Mouse (Mus musculus): ENCODE data around the gene Ppp1r14a. TPM values are rescaled to one million over a fixed set of nuclear protein-coding genes. Genes with fewer than 3 reads are reported as not detected.

Ppp1r14a gene
- polyA plus RNA-seq, 1 experiment from 2014 or later: 1.8 TPM

DNA sequence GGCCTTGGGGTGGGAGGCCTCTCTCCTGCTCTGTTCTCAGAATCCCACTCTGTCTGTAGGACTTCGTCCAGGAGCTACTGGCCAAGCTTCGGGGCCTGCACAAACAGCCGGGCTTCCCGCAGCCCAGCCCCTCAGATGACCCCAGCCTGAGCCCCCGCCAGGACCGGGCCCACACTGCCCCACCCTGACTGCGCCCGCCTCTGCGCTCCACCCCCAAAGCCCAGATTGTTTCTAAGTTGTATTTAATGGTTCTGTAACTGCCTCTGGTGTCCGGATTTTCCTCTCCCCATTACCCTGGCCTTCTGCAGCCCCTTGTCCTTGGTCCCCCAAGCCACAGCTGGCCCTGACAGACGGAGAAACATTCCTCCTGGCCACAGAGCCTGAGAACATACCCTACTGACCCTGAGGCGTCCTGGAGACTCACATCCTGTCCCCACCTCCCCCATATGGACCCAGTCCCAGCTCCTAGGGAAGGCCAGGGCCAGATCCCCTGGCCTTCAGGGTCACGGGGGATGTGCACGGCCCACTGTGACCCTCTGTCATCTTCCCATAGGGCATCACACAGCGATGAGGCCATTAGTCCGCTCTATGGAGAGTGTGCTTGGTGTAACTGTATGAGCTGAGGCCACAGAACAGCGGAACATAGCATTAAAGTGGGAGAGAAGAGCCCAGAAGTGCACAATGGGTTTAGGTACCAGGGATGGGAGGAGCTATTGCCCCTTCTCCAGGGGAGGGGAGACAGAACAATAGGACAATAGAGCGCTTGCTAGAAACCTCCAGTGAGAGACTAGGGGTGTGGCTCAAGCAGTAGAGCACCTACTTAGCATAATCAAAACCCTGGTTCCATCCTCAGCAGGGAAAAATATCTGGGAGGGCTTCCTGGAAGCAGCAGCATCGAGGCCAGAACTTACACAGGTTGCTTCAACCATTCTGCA, 4.3 kb downstream of the Ppp1r14a start:
- no peaks in the 10 kb centered on the region for H3K9me3 ChIP-seq (ENCODE audit: control insufficient read depth, low read length)
- H3K27me3 ChIP-seq (ENCODE audit: control insufficient read depth, insufficient read depth, low read length): no peaks in the 10 kb centered on the region
- ATAC-seq (ENCODE audit: low read depth): no peak
- H3K36me3 ChIP-seq (ENCODE audit: control insufficient read depth, insufficient read depth, low read length): no peaks in the 10 kb centered on the region
- peaks cover 6% of the 10 kb centered on the region; the same call in 1 of the 2 replicates for H3K4me1 ChIP-seq (ENCODE audit: control insufficient read depth, insufficient read depth, low read length)
- H3K9ac ChIP-seq (replicated peaks; ENCODE audit: low read depth, low read length): no peak overlapping the region; the same call in 1 of the 2 replicates
- no peak overlapping the region for H3K4me2 ChIP-seq (ENCODE audit: low read depth, low read length)
- WGBS: 14% methylated on average over 19 of the region's 19 CpGs
- H3K27ac ChIP-seq (ENCODE audit: low read depth, low read length): peak overlapping the region; percentile 2
- H3K4me3 ChIP-seq (ENCODE audit: low read depth, low read length): no peak overlapping the region

DNA sequence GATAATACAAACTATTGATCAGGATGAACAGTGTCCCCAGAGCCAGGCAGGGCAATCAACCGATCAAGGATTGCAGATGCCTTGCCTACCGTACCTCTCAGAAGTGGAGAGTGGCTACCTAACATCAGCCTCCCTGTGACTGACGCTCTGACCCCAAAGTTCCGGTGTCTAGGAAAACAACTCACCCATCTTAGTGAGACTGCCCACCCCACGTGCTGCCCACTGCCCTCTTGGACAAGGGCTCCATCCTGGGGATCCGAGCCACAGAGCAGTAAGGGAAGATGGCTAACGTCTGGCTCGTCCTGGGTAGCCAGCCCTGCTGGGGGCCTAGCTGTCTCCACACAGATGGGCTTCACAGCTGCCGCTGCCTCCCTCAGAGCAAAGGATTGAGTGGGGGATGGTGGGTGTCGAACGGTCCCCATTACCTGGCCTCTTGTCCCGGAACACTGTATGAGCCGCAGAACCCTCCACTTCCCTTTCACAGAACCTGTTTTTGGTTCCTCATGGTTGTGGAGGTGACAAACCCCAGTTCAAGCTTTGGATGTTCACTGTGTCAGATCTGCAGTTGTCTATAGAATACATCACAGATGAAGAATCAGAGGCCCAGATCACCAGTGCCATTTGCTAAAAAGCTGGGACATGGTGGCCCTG, 5.1 kb downstream of the Ppp1r14a start:
- 55% methylated on average over 13 of the region's 13 CpGs for WGBS

DNA sequence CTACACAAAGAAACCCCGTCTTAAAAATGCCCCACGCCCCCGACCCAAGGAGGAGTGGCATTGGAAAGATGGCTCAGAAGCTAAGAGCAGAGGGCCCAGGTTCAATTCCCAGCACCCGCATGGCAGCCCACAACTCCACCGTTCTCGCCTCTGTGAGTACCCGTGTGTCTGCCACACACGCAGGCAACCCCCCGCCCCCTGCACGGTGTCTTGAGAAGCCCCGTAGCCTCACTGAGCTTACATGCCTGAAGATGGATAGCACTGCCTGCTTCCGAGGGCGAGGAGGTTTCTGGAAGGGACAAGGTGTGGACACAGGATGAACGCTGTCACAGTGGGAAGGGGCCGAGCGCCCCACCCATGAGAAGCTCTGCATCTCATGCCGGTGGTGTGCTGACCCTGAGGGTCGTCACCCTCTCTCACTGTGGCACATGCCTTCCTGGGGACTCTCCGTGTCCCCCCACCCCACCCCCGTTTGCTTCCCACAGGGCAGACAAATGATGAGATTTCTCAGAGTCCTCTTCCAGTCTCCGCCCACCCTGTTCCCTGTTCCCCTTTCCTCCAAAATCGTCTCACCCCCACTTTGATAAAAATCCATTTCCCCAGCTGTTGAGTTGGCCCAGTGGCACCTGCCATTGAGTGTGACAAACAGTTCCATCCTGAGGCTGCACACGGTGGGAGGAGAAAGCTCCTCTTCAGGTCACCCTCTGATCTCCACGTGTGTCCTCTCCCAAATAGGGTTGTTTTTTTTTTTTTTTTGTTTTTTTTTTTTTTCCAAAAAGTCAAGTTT, 6.9 kb downstream of the Ppp1r14a start:
- Histone ChIP-seq H3K27me3 (ENCODE audit: control insufficient read depth, insufficient read depth, low read length) (no peaks in the 10 kb centered on the region), H3K36me3 (ENCODE audit: control insufficient read depth, insufficient read depth, low read length) (no peaks in the 10 kb centered on the region), H3K9me3 (ENCODE audit: control insufficient read depth, low read length) (no peaks in the 10 kb centered on the region), H3K4me2 (ENCODE audit: low read depth, low read length) (no peak overlapping the region), H3K27ac (ENCODE audit: low read depth, low read length) (no peak overlapping the region), H3K4me1 (ENCODE audit: control insufficient read depth, insufficient read depth, low read length) (peaks cover 6% of the 10 kb centered on the region; the same call in 1 of the 2 replicates), H3K4me3 (ENCODE audit: low read depth, low read length) (no peak overlapping the region), H3K9ac (replicated peaks; ENCODE audit: low read depth, low read length) (no peak overlapping the region)
- ATAC-seq (ENCODE audit: low read depth): no peak
- WGBS: 80% methylated on average over 24 of the region's 24 CpGs

More for the DNA sequence above, 5.1 kb downstream of the Ppp1r14a start:
- no peak overlapping the region for H3K4me2 ChIP-seq (ENCODE audit: low read depth, low read length)
- no peaks in the 10 kb centered on the region for H3K36me3 ChIP-seq (ENCODE audit: control insufficient read depth, insufficient read depth, low read length)
- no peaks in the 10 kb centered on the region for H3K27me3 ChIP-seq (ENCODE audit: control insufficient read depth, insufficient read depth, low read length)
- no peak for ATAC-seq (ENCODE audit: low read depth)
- no peaks in the 10 kb centered on the region for H3K9me3 ChIP-seq (ENCODE audit: control insufficient read depth, low read length)
- no peak overlapping the region for H3K9ac ChIP-seq (replicated peaks; ENCODE audit: low read depth, low read length)
- no peak overlapping the region for H3K27ac ChIP-seq (ENCODE audit: low read depth, low read length)
- peaks cover 6% of the 10 kb centered on the region; the same call in 1 of the 2 replicates for H3K4me1 ChIP-seq (ENCODE audit: control insufficient read depth, insufficient read depth, low read length)
- H3K4me3 ChIP-seq (ENCODE audit: low read depth, low read length): no peak overlapping the region

DNA sequence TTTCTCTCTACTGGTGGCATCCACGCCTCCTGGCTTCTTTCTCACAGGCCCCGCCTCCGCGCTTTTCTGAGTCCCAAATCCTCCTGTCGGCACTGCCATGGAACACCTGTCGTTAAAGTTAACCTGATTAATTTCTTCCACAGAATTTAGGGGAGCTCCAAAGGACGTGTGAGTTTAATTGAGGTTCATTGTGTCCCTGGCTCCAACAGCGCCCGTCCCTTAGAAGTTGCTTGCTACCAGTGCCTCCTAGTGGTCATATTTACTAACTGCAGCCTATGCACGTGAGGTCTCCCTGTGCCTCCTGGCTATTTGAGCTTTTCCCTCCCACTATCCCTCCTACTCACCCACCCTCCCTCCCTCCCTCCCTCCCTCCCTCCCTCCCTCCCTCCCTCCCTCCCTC, 7.9 kb downstream of the Ppp1r14a start:
- H3K27ac ChIP-seq (ENCODE audit: low read depth, low read length): no peak overlapping the region
- H3K27me3 ChIP-seq (ENCODE audit: control insufficient read depth, insufficient read depth, low read length): no peaks in the 10 kb centered on the region
- WGBS: 10% methylated on average over 10 of the region's 10 CpGs
- no peaks in the 10 kb centered on the region for H3K9me3 ChIP-seq (ENCODE audit: control insufficient read depth, low read length)
- H3K36me3 ChIP-seq (ENCODE audit: control insufficient read depth, insufficient read depth, low read length): no peaks in the 10 kb centered on the region
- H3K9ac ChIP-seq (replicated peaks; ENCODE audit: low read depth, low read length): no peak overlapping the region
- ATAC-seq (ENCODE audit: low read depth): no peak
- no peak overlapping the region for H3K4me2 ChIP-seq (ENCODE audit: low read depth, low read length)
- H3K4me3 ChIP-seq (ENCODE audit: low read depth, low read length): no peak overlapping the region
- H3K4me1 ChIP-seq (ENCODE audit: control insufficient read depth, insufficient read depth, low read length): peaks cover 6% of the 10 kb centered on the region; the same call in 1 of the 2 replicates

DNA sequence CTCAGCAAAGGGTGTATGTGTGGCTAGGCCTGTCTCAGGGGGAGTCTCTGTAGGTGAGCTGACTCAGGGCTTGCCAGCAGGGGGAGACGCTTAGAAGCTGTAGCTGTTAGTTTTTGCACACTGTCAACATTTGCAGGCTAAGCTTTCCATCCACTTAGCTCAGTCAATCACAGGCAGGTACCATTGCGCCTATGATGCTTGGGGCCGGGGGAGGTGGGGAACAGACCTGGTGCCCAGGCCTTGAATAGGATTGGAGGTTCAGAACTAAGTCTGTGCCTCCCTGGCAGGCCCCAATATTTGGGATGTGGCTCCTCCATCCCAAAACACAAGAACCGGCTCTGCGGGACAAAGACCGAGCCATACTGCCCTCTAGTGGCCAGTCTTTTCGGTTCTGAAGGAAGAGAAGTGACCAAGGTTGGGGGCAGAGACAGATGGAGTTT, 12.0 kb downstream of the Ppp1r14a start:
- 2% methylated on average over 7 of the region's 7 CpGs for WGBS
- Histone ChIP-seq H3K9ac (replicated peaks; ENCODE audit: low read depth, low read length) (no peak overlapping the region), H3K4me2 (ENCODE audit: low read depth, low read length) (0 out of 2 replicates have a peak overlapping the region, but pooled peaks have one; percentile 22), H3K9me3 (ENCODE audit: control insufficient read depth, low read length) (no peaks in the 10 kb centered on the region), H3K27ac (ENCODE audit: low read depth, low read length) (no peak overlapping the region; the same call in 1 of the 2 replicates), H3K4me3 (ENCODE audit: low read depth, low read length) (no peak overlapping the region), H3K4me1 (ENCODE audit: control insufficient read depth, insufficient read depth, low read length) (peaks cover 13% of the 10 kb centered on the region), H3K36me3 (ENCODE audit: control insufficient read depth, insufficient read depth, low read length) (no peaks in the 10 kb centered on the region), H3K27me3 (ENCODE audit: control insufficient read depth, insufficient read depth, low read length) (no peaks in the 10 kb centered on the region)
- no peak for ATAC-seq (ENCODE audit: low read depth)

DNA sequence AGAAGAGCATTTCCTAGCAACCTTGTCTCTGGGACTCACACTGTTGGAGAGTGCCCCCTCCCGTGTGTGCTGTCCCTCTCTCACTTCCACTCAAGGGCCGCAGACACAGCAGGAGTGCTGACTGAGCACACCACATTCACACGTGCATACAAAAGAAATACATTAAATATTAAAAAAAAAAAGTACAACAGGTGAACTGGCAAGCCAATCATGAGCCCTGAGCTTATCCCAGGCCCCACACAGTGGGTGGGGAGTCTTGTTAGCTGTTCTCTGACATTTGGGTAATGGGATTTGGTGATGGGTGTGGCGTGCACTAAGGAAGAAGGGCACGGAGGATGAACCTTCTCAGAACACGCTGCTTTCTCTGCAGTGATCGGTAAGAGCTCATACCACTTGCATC, 13.5 kb downstream of the Ppp1r14a start:
- Histone ChIP-seq H3K4me1 (ENCODE audit: control insufficient read depth, insufficient read depth, low read length) (peaks cover 26% of the 10 kb centered on the region), H3K4me3 (ENCODE audit: low read depth, low read length) (no peak overlapping the region), H3K27me3 (ENCODE audit: control insufficient read depth, insufficient read depth, low read length) (no peaks in the 10 kb centered on the region), H3K9me3 (ENCODE audit: control insufficient read depth, low read length) (no peaks in the 10 kb centered on the region), H3K4me2 (ENCODE audit: low read depth, low read length) (no peak overlapping the region), H3K36me3 (ENCODE audit: control insufficient read depth, insufficient read depth, low read length) (no peaks in the 10 kb centered on the region), H3K27ac (ENCODE audit: low read depth, low read length) (no peak overlapping the region), H3K9ac (replicated peaks; ENCODE audit: low read depth, low read length) (no peak overlapping the region)
- WGBS: 71% methylated on average over 7 of the region's 7 CpGs
- ATAC-seq (ENCODE audit: low read depth): no peak

DNA sequence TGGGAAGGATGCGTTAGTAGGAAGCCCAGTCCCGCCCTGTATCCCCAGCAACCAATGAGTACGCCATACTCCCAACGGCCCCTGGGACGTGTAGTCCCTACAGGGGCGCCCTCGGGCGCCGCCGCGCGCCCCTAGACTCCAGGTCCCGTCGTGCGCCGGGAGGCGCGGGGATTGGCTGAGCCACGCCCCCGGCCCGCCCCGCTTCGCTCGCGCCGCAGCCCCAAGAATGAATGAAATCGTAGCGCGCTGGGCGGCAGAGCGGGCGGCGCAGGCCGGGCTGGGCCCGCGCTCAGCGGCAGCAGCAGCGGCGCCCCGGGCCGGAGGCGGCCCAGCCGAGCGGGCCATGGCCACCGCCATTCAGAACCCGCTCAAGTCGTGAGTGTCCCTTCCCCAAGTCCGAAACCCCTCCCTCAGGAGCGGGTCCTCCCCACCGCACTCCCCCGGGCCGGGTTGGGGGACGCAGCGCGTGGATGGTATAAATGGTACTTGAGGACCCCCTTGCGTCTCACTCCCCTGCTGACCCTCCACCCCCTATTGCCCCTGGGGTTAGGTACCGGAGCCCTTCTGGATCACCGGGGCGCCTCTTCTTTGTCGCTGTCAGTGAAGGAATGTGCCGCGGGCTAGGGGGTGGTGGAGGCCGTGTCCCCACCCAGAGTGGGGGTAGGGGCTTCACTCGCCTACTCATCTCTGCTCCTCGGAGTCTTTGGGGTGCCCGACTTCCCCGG, 14.8 kb downstream of the Ppp1r14a start, which contains the start of gene Dpf1:
Gene Dpf1 (plus strand): TSS at position 214 of the 725 bp plus-strand sequence.
- Histone ChIP-seq H3K4me3 (ENCODE audit: low read depth, low read length) (peak within 1 kb of the TSS; percentile 72), H3K4me1 (ENCODE audit: control insufficient read depth, insufficient read depth, low read length) (peaks cover 26% of the 10 kb centered on the region), H3K9me3 (ENCODE audit: control insufficient read depth, low read length) (no peaks in the 10 kb centered on the region), H3K4me2 (ENCODE audit: low read depth, low read length) (peak within 1 kb of the TSS; percentile 95), H3K36me3 (ENCODE audit: control insufficient read depth, insufficient read depth, low read length) (no peaks in the 10 kb centered on the region), H3K27ac (ENCODE audit: low read depth, low read length) (peak within 1 kb of the TSS; percentile 85), H3K9ac (replicated peaks; ENCODE audit: low read depth, low read length) (peak within 1 kb of the TSS; percentile 85), H3K27me3 (ENCODE audit: control insufficient read depth, insufficient read depth, low read length) (no peaks in the 10 kb centered on the region)
- ATAC-seq (ENCODE audit: low read depth): peak; percentile 83
- WGBS: under 1% methylated on average over 45 of the region's 67 CpGs

Data from neural tube, embryonic 14.5 days (tissue).